Mouse (Mus musculus): Measurements from ENCODE around the gene Tbcd. TPM values are rescaled to one million over a fixed set of nuclear protein-coding genes. Genes with fewer than 3 reads are reported as not detected.

Tbcd gene
- polyA plus RNA-seq (2015; fragmentation: Nextera tagmentation; extraction: Ambion mirVana): 29.8 and 36.1 TPM in 2 replicates

- no peak for TF ChIP-seq CTCF (IDR thresholded peaks at IDR 0.05; ENCODE audit: low read depth)
- WGBS: under 1% methylated on average over 58 of the region's 58 CpGs
- Histone ChIP-seq H3K4me3 (replicated peaks; ENCODE audit: low read depth, low read length) (peak within 1 kb of the TSS; percentile 83), H3K4me2 (ENCODE audit: low read length) (peak within 1 kb of the TSS; percentile 82), H3K9me3 (replicated peaks; ENCODE audit: low read length) (no peaks in the 10 kb centered on the region), H3K4me1 (replicated peaks; ENCODE audit: insufficient read depth, low read length) (no peaks in the 10 kb centered on the region; the same call in 1 of the 2 replicates), H3K27ac (peak within 1 kb of the TSS; percentile 54; the same call in 1 of the 2 replicates), H3K9ac (ENCODE audit: low read depth, low read length) (peak within 1 kb of the TSS; percentile 63), H3K36me3 (ENCODE audit: insufficient read depth, low read length) (0 out of 2 replicates have a peak, but pooled peaks cover 4% of the 10 kb centered on the region), H3K27me3 (ENCODE audit: insufficient read depth, low read length) (no peaks in the 10 kb centered on the region)
- ATAC-seq (replicated peaks; ENCODE audit: low FRiP score, low read depth) (peak; percentile 94), DNase-seq (ENCODE audit: low spot score) (peak; percentile 95)
Measured at GRCm38 (mm10) chr11:121451753-121452635, at the start of gene Tbcd. Gene Tbcd, plus strand, starts transcription at chr11:121451949.

DNA sequence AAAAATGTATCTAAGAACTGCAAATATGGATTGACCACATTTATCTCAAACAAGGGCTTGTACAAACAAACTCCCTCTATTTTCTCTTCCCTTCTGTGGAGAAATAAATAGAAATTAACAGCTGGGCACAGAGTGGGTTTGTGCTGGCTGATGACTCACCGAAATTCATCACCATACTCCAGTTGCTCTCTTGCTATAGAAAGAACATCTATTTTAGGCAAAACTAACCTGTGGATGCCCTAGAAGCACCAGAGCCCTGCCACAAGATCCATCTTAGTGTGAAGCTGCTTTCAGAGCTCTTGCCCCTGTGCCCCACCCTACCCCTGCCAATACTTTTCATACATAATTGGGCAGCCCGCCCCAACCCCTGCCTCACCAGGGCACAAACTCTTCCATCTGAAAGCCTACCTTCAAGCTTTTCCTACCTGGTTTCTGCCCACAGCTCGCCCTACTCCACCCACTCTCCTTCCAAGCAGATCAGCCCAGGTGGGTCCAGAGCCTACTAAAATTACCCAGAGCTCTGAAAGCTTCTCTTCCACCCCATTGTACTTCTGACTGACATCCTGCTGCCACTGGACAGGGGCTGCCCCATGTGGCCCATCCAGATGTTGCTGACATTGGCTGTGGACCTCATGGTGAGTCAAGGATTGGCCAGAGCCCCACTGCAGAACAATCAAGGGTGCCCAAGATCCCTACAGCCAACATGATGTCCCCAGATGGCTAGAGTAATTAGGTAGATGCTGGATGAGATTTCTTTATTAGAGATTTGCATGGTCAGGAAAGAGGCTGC is 44.2 kb upstream of the Tbcd start:
- Histone ChIP-seq H3K36me3 (ENCODE audit: insufficient read depth, low read length) (no peaks in the 10 kb centered on the region), H3K4me3 (replicated peaks; ENCODE audit: low read depth, low read length) (no peak overlapping the region), H3K4me2 (ENCODE audit: low read length) (no peak overlapping the region), H3K27ac (no peak overlapping the region), H3K27me3 (ENCODE audit: insufficient read depth, low read length) (no peaks in the 10 kb centered on the region), H3K9ac (ENCODE audit: low read depth, low read length) (no peak overlapping the region), H3K4me1 (replicated peaks; ENCODE audit: insufficient read depth, low read length) (no peaks in the 10 kb centered on the region), H3K9me3 (replicated peaks; ENCODE audit: low read length) (no peaks in the 10 kb centered on the region)
- DNase-seq (ENCODE audit: low spot score): no peak
- no peak for ATAC-seq (replicated peaks; ENCODE audit: low FRiP score, low read depth)
- no peak for TF ChIP-seq CTCF (IDR thresholded peaks at IDR 0.05; ENCODE audit: low read depth)
- 71% methylated on average over 3 of the region's 3 CpGs for WGBS

DNA sequence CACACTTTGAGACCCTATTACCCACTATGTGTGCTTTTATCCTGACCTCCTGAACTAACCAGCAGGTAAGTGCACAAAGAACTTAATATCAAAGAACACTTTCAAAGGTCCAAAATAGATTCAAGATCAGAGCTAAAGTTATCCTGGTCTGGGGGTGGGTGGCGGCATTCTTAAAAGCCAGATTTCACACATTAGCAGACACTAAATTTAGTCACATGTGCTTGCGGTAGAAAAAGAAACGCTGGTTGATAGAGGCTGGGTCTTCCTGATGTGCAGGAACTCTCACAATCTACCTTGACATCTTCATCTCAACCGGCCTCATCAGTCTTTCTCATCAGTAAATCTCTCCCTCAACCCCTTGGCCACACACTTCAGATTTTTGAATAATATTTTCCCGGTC is 37.0 kb upstream of the Tbcd start:
- TF ChIP-seq CTCF (IDR thresholded peaks at IDR 0.05; ENCODE audit: low read depth): no peak
- DNase-seq (ENCODE audit: low spot score) (no peak), ATAC-seq (replicated peaks; ENCODE audit: low FRiP score, low read depth) (no peak)
- no peaks in the 10 kb centered on the region for H3K4me1 ChIP-seq (replicated peaks; ENCODE audit: insufficient read depth, low read length)
- H3K4me2 ChIP-seq (ENCODE audit: low read length): no peak overlapping the region
- no peaks in the 10 kb centered on the region for H3K27me3 ChIP-seq (ENCODE audit: insufficient read depth, low read length)
- 71% methylated on average over 5 of the region's 5 CpGs for WGBS
- no peaks in the 10 kb centered on the region for H3K36me3 ChIP-seq (ENCODE audit: insufficient read depth, low read length)
- H3K9me3 ChIP-seq (replicated peaks; ENCODE audit: low read length): no peaks in the 10 kb centered on the region
- H3K27ac ChIP-seq: no peak overlapping the region
- H3K4me3 ChIP-seq (replicated peaks; ENCODE audit: low read depth, low read length): no peak overlapping the region
- H3K9ac ChIP-seq (ENCODE audit: low read depth, low read length): no peak overlapping the region

- 51% methylated on average over 5 of the region's 5 CpGs for WGBS
- DNase-seq (ENCODE audit: low spot score): no peak
- no peaks in the 10 kb centered on the region for H3K36me3 ChIP-seq (ENCODE audit: insufficient read depth, low read length)
- TF ChIP-seq CTCF (IDR thresholded peaks at IDR 0.05; ENCODE audit: low read depth): no peak
- no peak overlapping the region for H3K9ac ChIP-seq (ENCODE audit: low read depth, low read length)
- H3K27me3 ChIP-seq (ENCODE audit: insufficient read depth, low read length): no peaks in the 10 kb centered on the region
- H3K4me1 ChIP-seq (replicated peaks; ENCODE audit: insufficient read depth, low read length): no peaks in the 10 kb centered on the region
- H3K4me2 ChIP-seq (ENCODE audit: low read length): no peak overlapping the region
- ATAC-seq (replicated peaks; ENCODE audit: low FRiP score, low read depth): no peak
- H3K27ac ChIP-seq: no peak overlapping the region
- H3K4me3 ChIP-seq (replicated peaks; ENCODE audit: low read depth, low read length): no peak overlapping the region
- H3K9me3 ChIP-seq (replicated peaks; ENCODE audit: low read length): no peaks in the 10 kb centered on the region
Measured at GRCm38 (mm10) chr11:121415351-121415750, 36.4 kb upstream of the Tbcd start.

- Histone ChIP-seq H3K9ac (ENCODE audit: low read depth, low read length) (no peak overlapping the region), H3K9me3 (replicated peaks; ENCODE audit: low read length) (no peaks in the 10 kb centered on the region), H3K4me1 (replicated peaks; ENCODE audit: insufficient read depth, low read length) (no peaks in the 10 kb centered on the region; the same call in 1 of the 2 replicates), H3K27me3 (ENCODE audit: insufficient read depth, low read length) (no peaks in the 10 kb centered on the region), H3K36me3 (ENCODE audit: insufficient read depth, low read length) (no peaks in the 10 kb centered on the region), H3K4me2 (ENCODE audit: low read length) (no peak overlapping the region), H3K4me3 (replicated peaks; ENCODE audit: low read depth, low read length) (no peak overlapping the region), H3K27ac (no peak overlapping the region)
- no peak for ATAC-seq (replicated peaks; ENCODE audit: low FRiP score, low read depth)
- TF ChIP-seq CTCF (IDR thresholded peaks at IDR 0.05; ENCODE audit: low read depth): no peak
- no peak for DNase-seq (ENCODE audit: low spot score)
- 84% methylated on average over 5 of the region's 5 CpGs for WGBS
Measured at GRCm38 (mm10) chr11:121417971-121418370, 33.8 kb upstream of the Tbcd start.

DNA sequence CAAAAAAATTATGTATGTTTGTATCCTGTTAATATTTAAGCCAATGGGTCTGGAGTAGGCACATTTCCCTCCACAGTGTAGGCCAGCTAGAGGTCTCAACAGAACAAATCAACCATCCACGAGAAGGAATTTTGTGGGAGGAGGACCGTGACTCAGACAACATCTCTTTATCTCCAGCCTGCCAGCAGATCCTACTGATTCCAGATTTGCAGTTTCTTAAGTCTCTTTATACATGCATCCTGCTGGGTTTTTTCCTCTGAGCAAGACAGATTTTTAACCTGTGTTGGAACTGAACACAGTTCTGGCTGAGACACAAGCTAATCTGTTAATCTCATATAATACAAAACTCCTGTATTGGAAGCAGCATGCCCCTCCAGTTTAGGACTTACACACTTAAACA is 32.8 kb upstream of the Tbcd start:
- no peak overlapping the region for H3K9ac ChIP-seq (ENCODE audit: low read depth, low read length)
- H3K9me3 ChIP-seq (replicated peaks; ENCODE audit: low read length): no peaks in the 10 kb centered on the region
- H3K4me1 ChIP-seq (replicated peaks; ENCODE audit: insufficient read depth, low read length): no peaks in the 10 kb centered on the region; the same call in 1 of the 2 replicates
- no peaks in the 10 kb centered on the region for H3K36me3 ChIP-seq (ENCODE audit: insufficient read depth, low read length)
- H3K4me2 ChIP-seq (ENCODE audit: low read length): no peak overlapping the region
- H3K4me3 ChIP-seq (replicated peaks; ENCODE audit: low read depth, low read length): no peak overlapping the region
- no peaks in the 10 kb centered on the region for H3K27me3 ChIP-seq (ENCODE audit: insufficient read depth, low read length)
- 37% methylated on average over 2 of the region's 2 CpGs for WGBS
- DNase-seq (ENCODE audit: low spot score) (no peak), ATAC-seq (replicated peaks; ENCODE audit: low FRiP score, low read depth) (no peak)
- TF ChIP-seq CTCF (IDR thresholded peaks at IDR 0.05; ENCODE audit: low read depth): no peak
- H3K27ac ChIP-seq: no peak overlapping the region
